Mouse (Mus musculus) hindbrain, embryonic 10.5 days (tissue): ENCODE data around the gene Dcun1d2. TPM values are rescaled to one million over a fixed set of nuclear protein-coding genes. Genes with fewer than 3 reads are reported as not detected.

Experiments
- DNase-seq: peaks from one replicate; pipeline ENCODE4 v3.0.0-alpha.2; 2017; ENCODE audit warnings: low spot score
- H3K27ac ChIP-seq: fragments of 300-500 bp; sonication (generic); 2 replicates; pipeline ENCODE4 v1.5.1; 2016; ENCODE audit warnings: mild to moderate bottlenecking, moderate library complexity
- H3K27me3 ChIP-seq: fragments of 300-500 bp; sonication (generic); 2 replicates; pipeline ENCODE4 v1.6.1; 2016; ENCODE audit warnings: mild to moderate bottlenecking; ENCODE audit not compliant: poor library complexity, insufficient read depth, severe bottlenecking
- H3K36me3 ChIP-seq: fragments of 300-500 bp; sonication (generic); 2 replicates; pipeline ENCODE4 v1.6.1; 2016; ENCODE audit warnings: mild to moderate bottlenecking, moderate library complexity
- H3K4me1 ChIP-seq: fragments of 300-500 bp; sonication (generic); replicated peaks from 2 replicates; pipeline ENCODE4 v1.6.1; 2016; ENCODE audit warnings: mild to moderate bottlenecking
- H3K4me3 ChIP-seq: fragments of 300-500 bp; sonication (generic); 2 replicates; pipeline ENCODE4 v1.5.1; 2016; ENCODE audit warnings: mild to moderate bottlenecking, moderate library complexity
- H3K9me3 ChIP-seq: fragments of 300-500 bp; sonication (generic); 2 replicates; pipeline ENCODE4 v1.6.1; 2016; ENCODE audit warnings: mild to moderate bottlenecking, moderate library complexity
- WGBS: fragments of 180-500 bp; shearing (Covaris S2); methylation state at CpG from one replicate; pipeline ENCODE4 v1.1.7; 2016; 5-methylcytosine and 5-hydroxymethylcytosine counted together
- polyA plus RNA-seq: library from polyadenylated mRNA; unstranded; fragments of >200 nt; fragmentation: Nextera tagmentation; extraction: Ambion mirVana; gene quantifications from 2 replicates; pipeline ENCODE4 v1.2.1, GENCODE M21; 2016

The Dcun1d2 gene
- polyA plus RNA-seq, 1 experiment from 2014 or later = 25.3 TPM

- Histone ChIP-seq H3K36me3 (peaks cover 70% of the 10 kb centered on the region), H3K27ac (no peak overlapping the region), H3K27me3 (no peaks in the 10 kb centered on the region), H3K4me1 (peaks cover 5% of the 10 kb centered on the region), H3K9me3 (no peaks in the 10 kb centered on the region), H3K4me3 (no peak overlapping the region)
- DNase-seq = no peak
- WGBS = 94% methylated on average over 9 of the region's 9 CpGs
Measured at GRCm38 (mm10) chr8:13293677-13294470, 5.9 kb upstream of the Dcun1d2 start.

- Histone ChIP-seq H3K4me1 (peaks cover 9% of the 10 kb centered on the region), H3K27ac (no peak overlapping the region), H3K27me3 (no peaks in the 10 kb centered on the region), H3K9me3 (no peaks in the 10 kb centered on the region), H3K36me3 (peaks cover 55% of the 10 kb centered on the region), H3K4me3 (no peak overlapping the region)
- DNase-seq = peak; percentile 84
- WGBS = 27% methylated on average over 9 of the region's 9 CpGs
Measured at GRCm38 (mm10) chr8:13292364-13292763, 4.4 kb upstream of the Dcun1d2 start.

GRCm38 (mm10) chr8:13288646-13289045 is 715 bp upstream of the Dcun1d2 start:
- H3K4me3 ChIP-seq = peak overlapping the region; percentile 82
- peak overlapping the region; percentile 94 for H3K27ac ChIP-seq
- peaks cover 18% of the 10 kb centered on the region for H3K36me3 ChIP-seq
- 6% methylated on average over 6 of the region's 6 CpGs for WGBS
- no peak for DNase-seq
- H3K27me3 ChIP-seq = no peaks in the 10 kb centered on the region
- no peaks in the 10 kb centered on the region for H3K9me3 ChIP-seq
- H3K4me1 ChIP-seq = peaks cover 21% of the 10 kb centered on the region

GRCm38 (mm10) chr8:13287304-13287691 is 633 bp downstream of the Dcun1d2 start:
- Histone ChIP-seq H3K4me3 (peak overlapping the region; percentile 82), H3K9me3 (no peaks in the 10 kb centered on the region), H3K36me3 (peaks cover 8% of the 10 kb centered on the region), H3K27me3 (no peaks in the 10 kb centered on the region), H3K4me1 (peaks cover 21% of the 10 kb centered on the region), H3K27ac (peak overlapping the region; percentile 94)
- WGBS = under 1% methylated on average over 34 of the region's 34 CpGs
- DNase-seq = peak; percentile 82

- no peak for DNase-seq
- Histone ChIP-seq H3K27me3 (no peaks in the 10 kb centered on the region), H3K4me3 (no peak overlapping the region), H3K36me3 (no peaks in the 10 kb centered on the region), H3K4me1 (peaks cover 12% of the 10 kb centered on the region), H3K9me3 (no peaks in the 10 kb centered on the region), H3K27ac (no peak overlapping the region)
- 76% methylated on average over 1 of the region's 1 CpGs for WGBS
Measured at GRCm38 (mm10) chr8:13283200-13283599, 4.7 kb downstream of the Dcun1d2 start.

GRCm38 (mm10) chr8:13276941-13277447 is 10.9 kb downstream of the Dcun1d2 start:
- 91% methylated on average over 5 of the region's 5 CpGs for WGBS
- Histone ChIP-seq H3K27ac (no peak overlapping the region), H3K4me3 (no peak overlapping the region), H3K36me3 (peaks cover 40% of the 10 kb centered on the region), H3K9me3 (no peaks in the 10 kb centered on the region), H3K27me3 (no peaks in the 10 kb centered on the region), H3K4me1 (no peaks in the 10 kb centered on the region)
- no peak for DNase-seq

GRCm38 (mm10) chr8:13272834-13273233 is 15.1 kb downstream of the Dcun1d2 start:
- Histone ChIP-seq H3K36me3 (peaks cover 75% of the 10 kb centered on the region), H3K27ac (no peak overlapping the region), H3K27me3 (no peaks in the 10 kb centered on the region), H3K4me1 (no peaks in the 10 kb centered on the region), H3K4me3 (no peak overlapping the region), H3K9me3 (no peaks in the 10 kb centered on the region)
- no peak for DNase-seq
- WGBS = 91% methylated on average over 5 of the region's 5 CpGs

GRCm38 (mm10) chr8:13267566-13267965 is 20.4 kb downstream of the Dcun1d2 start:
- no peak for DNase-seq
- Histone ChIP-seq H3K36me3 (peaks cover 43% of the 10 kb centered on the region), H3K27me3 (no peaks in the 10 kb centered on the region), H3K4me3 (no peak overlapping the region), H3K27ac (no peak overlapping the region), H3K4me1 (no peaks in the 10 kb centered on the region), H3K9me3 (no peaks in the 10 kb centered on the region)
- 89% methylated on average over 2 of the region's 2 CpGs for WGBS

GRCm38 (mm10) chr8:13263376-13263775 is 24.6 kb downstream of the Dcun1d2 start:
- H3K9me3 ChIP-seq = no peaks in the 10 kb centered on the region
- peaks cover 34% of the 10 kb centered on the region for H3K36me3 ChIP-seq
- H3K27me3 ChIP-seq = no peaks in the 10 kb centered on the region
- WGBS = 74% methylated on average over 3 of the region's 3 CpGs
- no peaks in the 10 kb centered on the region for H3K4me1 ChIP-seq
- H3K27ac ChIP-seq = no peak overlapping the region
- DNase-seq = no peak
- H3K4me3 ChIP-seq = no peak overlapping the region

GRCm38 (mm10) chr8:13254019-13254418 is 33.9 kb downstream of the Dcun1d2 start, which contains the start of gene Adprhl1:
Gene Adprhl1, minus strand, starts transcription at chr8:13254162.
- H3K27ac ChIP-seq = 0 out of 2 replicates have a peak within 1 kb of the TSS, but pooled peaks have one; percentile 5
- WGBS = 43% methylated on average over 8 of the region's 8 CpGs
- peaks cover 11% of the 10 kb centered on the region for H3K4me1 ChIP-seq
- H3K27me3 ChIP-seq = no peaks in the 10 kb centered on the region
- no peak within 1 kb of the TSS for H3K4me3 ChIP-seq
- H3K9me3 ChIP-seq = no peaks in the 10 kb centered on the region
- peak; percentile 63 for DNase-seq
- H3K36me3 ChIP-seq = peaks cover 33% of the 10 kb centered on the region

- Histone ChIP-seq H3K4me1 (peaks cover 11% of the 10 kb centered on the region), H3K4me3 (no peak overlapping the region), H3K36me3 (peaks cover 28% of the 10 kb centered on the region), H3K27ac (0 out of 2 replicates have a peak overlapping the region, but pooled peaks have one; percentile 5), H3K9me3 (no peaks in the 10 kb centered on the region), H3K27me3 (no peaks in the 10 kb centered on the region)
- 79% methylated on average over 5 of the region's 5 CpGs for WGBS
- no peak for DNase-seq
Measured at GRCm38 (mm10) chr8:13253413-13253812, 34.5 kb downstream of the Dcun1d2 start.

- 90% methylated on average over 13 of the region's 13 CpGs for WGBS
- H3K4me1 ChIP-seq = peaks cover 11% of the 10 kb centered on the region
Measured at GRCm38 (mm10) chr8:13252837-13253236, 35.1 kb downstream of the Dcun1d2 start.

GRCm38 (mm10) chr8:13244343-13244880 is 43.5 kb downstream of the Dcun1d2 start:
- H3K36me3 ChIP-seq = no peaks in the 10 kb centered on the region
- no peak overlapping the region for H3K4me3 ChIP-seq
- WGBS = 92% methylated on average over 11 of the region's 11 CpGs
- H3K4me1 ChIP-seq = no peaks in the 10 kb centered on the region
- H3K27ac ChIP-seq = no peak overlapping the region
- no peaks in the 10 kb centered on the region for H3K27me3 ChIP-seq
- H3K9me3 ChIP-seq = no peaks in the 10 kb centered on the region
- DNase-seq = no peak

More at GRCm38 (mm10) chr8:13252837-13253236, 35.1 kb downstream of the Dcun1d2 start:
- H3K27ac ChIP-seq = no peak overlapping the region
- no peak overlapping the region for H3K4me3 ChIP-seq
- H3K9me3 ChIP-seq = no peaks in the 10 kb centered on the region
- peaks cover 23% of the 10 kb centered on the region for H3K36me3 ChIP-seq
- no peak for DNase-seq
- H3K27me3 ChIP-seq = no peaks in the 10 kb centered on the region
